ENCODE assay signal across 51 mouse cellular contexts in genomic region chr8:110069706-110070105, GRCm38 (mm10). TPM values are rescaled to one million over a fixed set of nuclear protein-coding genes. Genes with fewer than 3 reads are reported as not detected.
"Had no signal": no experiment of that assay in that cellular context is flagged by ENCODE, and none has a peak within 500 bp of the region (broad histone marks: within the 10 kb centered on the region; RNA-seq: fewer than 3 reads in every experiment).

No protein-coding gene starts in this region.

- DNase-seq: heart, postnatal 10 days; heart, postnatal 14 days; heart, postnatal 36 days; heart, postnatal 4 days; kidney, adult 11 months; kidney, adult 18-20 months; kidney, adult 2 months; kidney, adult 8-10 months; kidney, adult 9 months; kidney, postnatal 10 days; kidney, postnatal 14 days; kidney, postnatal 25 days; kidney, postnatal 36 days; kidney, postnatal 4 days; layer of hippocampus, adult 9-11 months; layer of hippocampus, postnatal 36 days had no signal

RNA-seq across cellular contexts. Expression of gene Chst4, which starts 30.2 kb away (rescaled TPM):
- total RNA-seq: hematopoietic stem cell, adult 5-6 weeks; hindbrain, postnatal 0 days; layer of hippocampus, adult 18-20 months; layer of hippocampus, adult 2 months; layer of hippocampus, postnatal 10 days; layer of hippocampus, postnatal 14 days; layer of hippocampus, postnatal 25 days had no signal
- polyA plus RNA-seq: hindbrain, embryonic 10.5 days; hindbrain, embryonic 11.5 days; hindbrain, embryonic 12.5 days; hindbrain, embryonic 13.5 days; hindbrain, embryonic 14.5 days; hindbrain, embryonic 15.5 days; hindbrain, embryonic 16.5 days; hindbrain, postnatal 0 days; inflammation-experienced regulatory T-cells, adult 6 months; kidney, embryonic 14.5 days had no signal

RNA-seq across cellular contexts. Expression of gene Gm21964, which starts 31.3 kb away (rescaled TPM):
- total RNA-seq: heart, postnatal 10 days; heart, postnatal 14 days; heart, postnatal 25 days; heart, postnatal 36 days; heart, postnatal 4 days; hematopoietic stem cell, adult 5-6 weeks; hindbrain, postnatal 0 days; layer of hippocampus, adult 18-20 months; layer of hippocampus, adult 2 months; layer of hippocampus, adult 8-10 months; layer of hippocampus, postnatal 10 days; layer of hippocampus, postnatal 14 days; layer of hippocampus, postnatal 25 days; layer of hippocampus, postnatal 36 days; left cerebral cortex, adult 18-20 months; left cerebral cortex, adult 2 months; left cerebral cortex, adult 8-10 months had no signal
- polyA plus RNA-seq: heart, embryonic 12.5 days; heart, embryonic 13.5 days; heart, embryonic 14.5 days; heart, embryonic 15.5 days; heart, embryonic 16.5 days; heart, postnatal 0 days; hindbrain, embryonic 10.5 days; hindbrain, embryonic 11.5 days; hindbrain, embryonic 12.5 days; hindbrain, embryonic 13.5 days; hindbrain, embryonic 14.5 days; hindbrain, embryonic 15.5 days; hindbrain, embryonic 16.5 days; hindbrain, postnatal 0 days; inflammation-experienced regulatory T-cells, adult 6 months; intestine, embryonic 14.5 days; intestine, embryonic 15.5 days; intestine, embryonic 16.5 days; intestine, postnatal 0 days; kidney, adult 2 months; kidney, embryonic 14.5 days; kidney, embryonic 15.5 days; kidney, embryonic 16.5 days; kidney, postnatal 0 days; large intestine, adult 2 months had no signal

RNA-seq across cellular contexts. Expression of gene Gm17720, which starts 32.8 kb away (rescaled TPM):
- total RNA-seq: heart, postnatal 10 days; heart, postnatal 14 days; heart, postnatal 25 days; heart, postnatal 36 days; heart, postnatal 4 days; hematopoietic stem cell, adult 5-6 weeks; hindbrain, postnatal 0 days; layer of hippocampus, adult 18-20 months; layer of hippocampus, adult 2 months; layer of hippocampus, adult 8-10 months; layer of hippocampus, postnatal 10 days; layer of hippocampus, postnatal 14 days; layer of hippocampus, postnatal 25 days; layer of hippocampus, postnatal 36 days; left cerebral cortex, adult 18-20 months; left cerebral cortex, adult 2 months; left cerebral cortex, adult 8-10 months had no signal
- polyA plus RNA-seq: heart, embryonic 12.5 days; heart, embryonic 13.5 days; heart, embryonic 14.5 days; heart, embryonic 15.5 days; heart, embryonic 16.5 days; heart, postnatal 0 days; hindbrain, embryonic 10.5 days; hindbrain, embryonic 11.5 days; hindbrain, embryonic 12.5 days; hindbrain, embryonic 13.5 days; hindbrain, embryonic 14.5 days; hindbrain, embryonic 15.5 days; hindbrain, embryonic 16.5 days; hindbrain, postnatal 0 days; inflammation-experienced regulatory T-cells, adult 6 months; intestine, embryonic 14.5 days; intestine, embryonic 15.5 days; intestine, embryonic 16.5 days; intestine, postnatal 0 days; kidney, adult 2 months; kidney, embryonic 14.5 days; kidney, embryonic 15.5 days; kidney, embryonic 16.5 days; kidney, postnatal 0 days; large intestine, adult 2 months had no signal
